Mouse (Mus musculus): ENCODE measurements around the gene Ccdc78.
A peak's percentile ranks its signal among the peaks of the same experiment; 100 is the strongest.

Gene Ccdc78

DNA sequence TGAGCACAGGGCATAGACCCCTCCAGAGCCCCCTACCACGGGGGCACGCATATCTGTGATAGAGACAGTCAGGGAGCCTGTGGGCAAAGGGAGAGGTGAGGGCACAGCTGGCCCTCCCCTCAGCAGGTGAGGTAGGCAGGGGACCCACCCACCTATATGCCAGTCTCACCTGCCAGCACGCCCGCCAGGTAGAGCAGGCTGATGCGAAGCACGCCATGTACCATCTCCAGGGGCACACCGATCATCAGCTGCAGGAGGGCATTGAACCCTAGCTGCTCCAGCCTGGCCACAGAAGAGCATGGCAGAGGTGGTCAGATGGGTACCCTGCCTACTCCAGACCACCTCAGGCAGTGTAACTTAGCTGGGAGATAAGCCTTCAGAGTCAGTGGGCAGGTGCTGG lies 48.9 kb downstream of the Ccdc78 start:
- DNase-seq: peak in 1 of 2 experiments; percentile 25

DNA sequence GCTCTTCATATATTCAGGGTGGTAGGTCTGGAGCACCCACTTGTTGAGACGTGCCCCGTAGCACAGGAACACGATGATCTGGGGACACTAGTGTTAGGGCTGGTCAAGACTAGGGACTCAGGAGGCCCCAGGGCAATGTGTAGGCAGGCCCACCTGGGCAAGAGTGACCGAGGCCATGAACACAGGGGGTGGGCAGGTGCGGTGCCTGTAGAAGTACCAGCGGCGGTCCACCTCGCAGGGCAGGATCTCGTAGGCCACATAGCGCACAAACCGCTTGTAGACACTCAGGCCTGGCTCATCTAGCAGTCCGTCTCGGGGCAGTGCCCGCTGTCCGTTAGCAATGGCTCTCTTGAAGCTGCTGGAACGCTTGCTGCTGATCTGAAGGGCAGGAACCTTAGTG lies 49.4 kb downstream of the Ccdc78 start:
- DNase-seq: peak in 1 of 2 experiments; percentile 42

DNA sequence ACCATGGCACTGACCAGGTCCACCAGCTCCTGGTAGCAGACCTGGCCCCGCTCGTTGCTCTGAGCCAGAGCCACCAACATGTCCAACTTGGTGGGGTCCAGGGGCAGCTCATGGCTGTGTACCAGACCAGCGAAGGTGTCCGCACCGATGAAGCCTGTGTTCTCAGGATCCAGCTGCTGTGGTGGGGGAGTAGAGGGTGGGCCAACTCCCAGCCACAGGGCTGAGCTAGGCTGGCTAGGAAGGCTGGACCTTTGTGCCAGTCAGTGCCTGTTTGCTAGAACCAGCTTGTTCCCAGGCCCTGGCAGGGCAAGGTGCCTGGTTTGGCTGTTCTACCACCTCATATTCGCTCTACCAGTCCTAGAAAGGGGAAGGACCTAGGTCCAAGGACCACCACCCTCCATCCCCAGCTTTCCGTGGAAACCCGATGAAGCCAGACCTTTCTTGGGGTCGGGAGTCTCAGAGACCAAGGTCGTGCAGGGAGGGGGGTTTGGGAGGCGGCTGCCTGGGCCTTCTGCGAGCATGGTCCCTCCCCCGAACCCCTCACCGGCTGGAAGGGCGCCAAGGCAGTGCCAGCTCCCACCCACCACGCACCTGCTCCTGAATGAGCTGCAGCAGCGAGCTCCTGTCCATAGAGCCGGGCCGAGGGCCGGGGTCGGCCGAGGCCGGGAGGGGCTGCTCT lies 50.2 kb downstream of the Ccdc78 start:
- no peak for DNase-seq

DNA sequence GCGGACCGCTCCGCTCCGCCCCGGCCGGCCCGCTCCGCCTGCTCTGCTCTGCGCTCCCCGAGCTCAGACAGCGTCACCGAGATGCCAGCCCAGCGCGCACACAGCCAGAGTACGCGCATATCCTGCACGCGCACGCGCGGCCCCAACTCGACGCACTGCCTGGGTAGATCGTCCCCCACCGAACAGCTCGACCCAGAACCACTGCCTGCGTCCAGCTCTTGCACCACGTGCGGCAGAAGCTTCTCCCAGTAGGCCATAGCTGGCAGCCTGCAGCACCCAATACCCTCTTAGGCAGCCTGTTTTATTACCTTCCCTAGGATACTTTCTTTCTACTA lies 50.7 kb downstream of the Ccdc78 start, which contains the start of gene Rhbdl1:
Gene Rhbdl1, minus strand, starts transcription at position 220 of the 335 bp plus-strand sequence.
- DNase-seq: peak; percentile 87 to 90

DNA sequence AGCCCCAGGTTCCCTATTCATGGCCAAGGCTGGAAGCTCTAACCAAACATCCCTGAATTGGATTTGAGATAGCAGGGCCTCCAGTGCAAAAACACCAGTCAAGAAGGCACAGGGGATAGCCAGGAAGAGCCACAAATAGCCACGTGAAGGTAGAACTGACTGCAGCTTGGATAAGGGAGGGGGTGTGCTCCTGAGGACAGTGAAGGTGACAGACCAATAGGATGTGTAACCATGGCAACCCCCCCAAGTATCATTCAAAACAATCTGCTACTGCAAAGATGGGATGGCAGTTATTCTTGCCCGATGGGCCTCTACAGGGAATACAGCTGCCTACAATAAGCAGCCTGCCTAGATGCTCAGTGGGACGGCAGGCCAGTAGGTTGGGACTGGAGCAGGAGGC lies 51.2 kb downstream of the Ccdc78 start:
- DNase-seq: peak in 1 of 2 experiments; percentile 25

DNA sequence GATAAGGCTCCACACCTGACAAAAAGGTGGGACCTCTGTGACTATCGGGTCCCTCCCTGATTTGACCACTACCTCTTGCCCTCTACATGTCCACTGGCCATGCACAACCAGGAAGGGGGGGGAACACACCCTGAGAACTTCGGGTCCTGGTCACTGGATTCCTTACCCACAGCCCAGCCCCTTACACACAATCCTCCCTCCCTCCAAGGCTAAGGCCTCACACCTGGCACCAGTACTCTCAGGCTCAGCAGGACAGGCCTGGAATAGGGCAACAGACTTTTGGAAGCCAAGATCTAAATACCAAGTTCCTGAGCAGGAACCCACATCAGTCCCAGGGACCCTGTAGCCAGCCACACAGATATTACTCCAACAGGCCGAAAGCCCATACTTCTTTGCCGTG lies 52.5 kb downstream of the Ccdc78 start:
- DNase-seq: no peak

DNA sequence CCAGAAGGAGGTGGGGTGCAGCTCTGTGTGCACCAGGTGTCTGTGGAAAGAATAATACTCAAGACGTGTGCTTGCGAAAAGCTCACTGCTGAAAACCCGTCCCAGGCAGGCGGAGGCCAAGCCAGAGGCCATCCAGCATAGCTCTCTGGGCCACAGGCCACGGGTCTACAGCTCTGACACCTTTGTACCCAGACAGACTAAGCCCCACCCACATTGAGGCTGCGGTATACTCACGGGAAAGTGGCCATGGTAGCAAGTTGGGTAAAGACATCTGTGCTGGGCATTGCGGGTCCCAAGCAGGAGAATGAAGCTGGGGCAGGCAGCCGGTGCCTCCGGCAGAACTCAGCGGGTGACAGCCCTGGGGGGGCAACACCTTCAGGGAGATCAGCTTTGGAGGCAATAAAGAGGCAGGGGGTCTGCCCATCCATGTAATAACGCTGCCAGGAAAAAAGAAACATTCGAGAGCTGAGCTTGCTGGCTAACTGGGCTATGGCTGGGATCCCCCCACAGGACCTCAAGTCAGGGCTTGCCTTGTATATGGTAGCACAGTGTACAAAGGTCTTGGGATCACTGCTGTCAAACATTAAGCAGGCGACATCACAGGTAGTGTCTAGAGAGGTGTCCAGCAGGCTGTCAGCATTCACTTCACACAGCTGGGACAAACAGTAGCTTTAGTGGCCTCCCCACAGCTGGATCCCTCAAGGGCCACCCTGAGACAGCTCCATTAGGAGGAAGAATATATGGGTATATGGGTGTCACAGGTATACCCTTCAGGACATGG lies 53.3 kb downstream of the Ccdc78 start:
- DNase-seq: no peak
